Mouse (Mus musculus) heart, postnatal 4 days (tissue): ENCODE measurements around the gene Gas2l3. TPM values are rescaled to one million over a fixed set of nuclear protein-coding genes. Genes with fewer than 3 reads are reported as not detected.

ENCODE experiments used
- DNase-seq: peaks from one replicate; pipeline ENCODE4 v3.0.0; 2021
- total RNA-seq, 2 experiments: library from RNA; stranded (reverse); gene quantifications; 2 replicates each; pipeline ENCODE4 v1.2.3; 2021

Gene Gas2l3
- total RNA-seq, 2 experiments from 2014 or later: 36.7 to 36.8 TPM

GRCm38 (mm10) chr10:89395321-89395720 is 48.4 kb downstream of the Gas2l3 start:
- DNase-seq: no peak

DNA sequence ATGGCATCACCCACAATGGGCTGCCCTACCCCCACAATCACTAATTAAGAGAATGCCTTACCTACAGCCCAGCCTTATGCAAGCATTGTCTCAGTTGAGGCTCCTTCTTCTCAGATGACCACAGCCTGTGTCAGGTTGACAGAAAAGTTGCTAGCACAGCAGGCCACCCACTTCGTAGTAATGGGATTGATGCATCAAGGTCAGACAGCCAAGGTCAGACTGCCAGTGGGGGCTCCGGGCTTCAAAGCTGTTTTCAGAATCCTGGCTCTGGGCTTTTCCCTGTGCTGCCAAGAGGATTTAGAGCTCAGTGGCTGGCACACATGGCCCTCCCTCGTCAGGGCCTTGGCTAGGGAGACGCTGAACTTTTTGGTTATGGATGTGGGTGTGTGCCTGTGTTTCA is 51.1 kb downstream of the Gas2l3 start:
- no peak for DNase-seq

GRCm38 (mm10) chr10:89391571-89392163 is 52.1 kb downstream of the Gas2l3 start:
- DNase-seq: no peak

DNA sequence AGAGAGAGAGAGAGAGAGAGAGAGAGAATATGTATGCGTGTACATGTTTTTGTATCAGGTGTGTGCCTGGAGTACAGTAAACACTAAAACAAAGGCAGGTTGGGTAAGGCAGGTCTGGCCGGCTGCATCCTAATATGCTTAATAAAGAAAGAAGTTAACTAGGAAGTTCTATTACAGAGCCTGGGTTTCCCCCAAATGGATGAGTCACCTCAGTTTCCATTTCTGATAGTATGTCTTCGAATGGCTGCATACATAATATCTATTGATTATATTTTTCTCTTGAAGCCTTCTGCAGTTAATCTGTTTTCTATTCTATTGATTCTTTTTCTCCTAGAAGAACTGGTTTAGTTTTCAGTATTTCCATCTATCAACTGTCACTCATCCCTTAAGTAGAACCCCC is 57.3 kb downstream of the Gas2l3 start:
- no peak for DNase-seq

DNA sequence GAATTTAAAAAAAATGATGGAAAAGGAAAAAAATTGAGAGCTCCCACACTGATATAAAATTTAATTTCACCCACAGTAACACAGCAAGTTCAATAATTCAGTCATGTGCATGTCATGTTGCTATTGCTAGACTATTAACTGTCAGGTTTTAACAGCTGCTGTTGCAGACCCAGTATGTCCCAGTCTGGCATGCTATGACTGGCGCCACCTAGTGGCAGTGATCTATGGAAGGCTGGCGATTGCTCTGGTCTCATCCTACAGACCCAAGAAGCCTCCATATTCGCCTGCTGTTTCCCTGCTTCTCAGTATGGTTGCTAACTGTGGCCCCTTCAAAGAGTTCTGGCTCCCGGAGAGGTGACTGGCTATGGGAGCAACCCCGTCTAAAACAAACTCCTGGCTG is 60.3 kb downstream of the Gas2l3 start:
- DNase-seq: peak; percentile 89

DNA sequence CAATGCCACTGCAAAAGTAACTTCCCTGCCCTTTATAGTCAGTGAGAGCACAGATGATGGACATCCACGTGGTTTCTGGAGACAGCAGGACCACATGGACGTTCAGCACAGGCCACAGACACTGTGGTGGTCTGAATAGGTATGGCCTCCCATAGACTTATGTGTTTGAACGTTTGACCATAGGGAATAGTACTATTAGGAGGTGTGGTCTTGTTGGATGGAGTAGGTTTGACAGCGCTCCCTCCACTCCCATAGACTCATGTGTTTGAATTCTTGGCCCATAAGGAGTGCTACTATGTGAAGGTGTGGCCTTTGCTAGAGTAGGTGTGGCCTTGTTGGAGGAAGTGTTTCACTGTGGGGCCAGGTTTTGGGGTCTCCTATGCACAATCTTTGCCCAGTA is 66.0 kb downstream of the Gas2l3 start:
- no peak for DNase-seq

DNA sequence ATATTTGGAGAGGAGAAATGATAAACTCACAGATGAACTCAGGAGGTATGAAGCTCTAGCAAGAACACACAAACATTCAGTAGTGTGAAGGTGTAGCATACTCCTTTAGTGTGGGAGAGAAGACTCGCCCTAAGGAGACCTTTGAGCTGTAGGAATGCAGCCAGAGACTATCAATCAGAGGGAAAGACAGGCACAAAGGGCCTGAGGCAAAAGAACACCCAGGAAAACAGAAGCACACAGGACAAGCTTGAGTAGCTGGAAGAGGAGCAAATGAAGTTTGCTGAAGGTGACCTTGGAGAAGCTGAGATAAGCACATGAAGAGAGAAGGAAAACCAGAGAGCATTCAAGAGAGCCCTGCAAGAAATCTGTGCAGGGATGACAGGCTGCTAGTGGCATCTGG is 73.7 kb downstream of the Gas2l3 start:
- no peak for DNase-seq

GRCm38 (mm10) chr10:89358933-89359332 is 84.8 kb downstream of the Gas2l3 start:
- DNase-seq: no peak

Other genes starting within 250 kb of the Gas2l3 start
- gene Ano4, start 99.2 kb downstream of the Gas2l3 start, total RNA-seq: 1 to 10 TPM; 6.9 to 7.5 TPM
- 1 to 10 TPM; 1.0 to 1.5 TPM for gene Nr1h4, start 89.6 kb upstream of the Gas2l3 start, total RNA-seq
- gene Slc17a8, start 177.3 kb upstream of the Gas2l3 start, total RNA-seq: not detected
- 10 to 100 TPM; 21.4 to 22.1 TPM for gene Scyl2, start 242.3 kb upstream of the Gas2l3 start, total RNA-seq